Mouse (Mus musculus) embryonic facial prominence, embryonic 10.5 days (tissue): ENCODE measurements around the gene Syde2. TPM values are rescaled to one million over a fixed set of nuclear protein-coding genes. Genes with fewer than 3 reads are reported as not detected.

ENCODE experiments used
- DNase-seq: peaks from one replicate; pipeline ENCODE4 v3.0.0-alpha.2; 2017; ENCODE audit warnings: low spot score
- H3K27ac ChIP-seq: fragments of 300-500 bp; sonication (generic); replicated peaks from 2 replicates; pipeline ENCODE4 v1.5.1; 2016; ENCODE audit warnings: mild to moderate bottlenecking
- H3K27me3 ChIP-seq: fragments of 300-500 bp; sonication (generic); replicated peaks from 2 replicates; pipeline ENCODE4 v1.6.1; 2016; ENCODE audit warnings: low read depth, mild to moderate bottlenecking; ENCODE audit not compliant: poor library complexity, severe bottlenecking
- H3K36me3 ChIP-seq: fragments of 300-500 bp; sonication (generic); replicated peaks from 2 replicates; pipeline ENCODE4 v1.6.1; 2016; ENCODE audit warnings: mild to moderate bottlenecking, moderate library complexity
- H3K4me1 ChIP-seq: fragments of 300-500 bp; sonication (generic); 2 replicates; pipeline ENCODE4 v1.6.1; 2016
- H3K4me3 ChIP-seq: fragments of 300-500 bp; sonication (generic); 2 replicates; pipeline ENCODE4 v1.5.1; 2016; ENCODE audit warnings: mild to moderate bottlenecking, moderate library complexity
- H3K9me3 ChIP-seq: fragments of 300-500 bp; sonication (generic); 2 replicates; pipeline ENCODE4 v1.6.1; 2016; ENCODE audit warnings: mild to moderate bottlenecking
- WGBS: fragments of 180-500 bp; shearing (Covaris S2); methylation state at CpG from one replicate; pipeline ENCODE4 v1.1.7; 2016; 5-methylcytosine and 5-hydroxymethylcytosine counted together
- polyA plus RNA-seq: library from polyadenylated mRNA; unstranded; fragments of >200 nt; fragmentation: Nextera tagmentation; extraction: Ambion mirVana; gene quantifications from 2 replicates; pipeline ENCODE4 v1.2.1, GENCODE M21; 2016

Syde2 gene
- polyA plus RNA-seq, 1 experiment from 2014 or later: 1.4 TPM

GRCm38 (mm10) chr3:145974986-145975385, 12.7 kb upstream of the Syde2 start:
- Histone ChIP-seq H3K9me3 (peaks cover 20% of the 10 kb centered on the region), H3K27me3 (no peaks in the 10 kb centered on the region), H3K4me1 (peaks cover 5% of the 10 kb centered on the region; the same call in 1 of the 2 replicates), H3K36me3 (no peaks in the 10 kb centered on the region; the same call in 1 of the 2 replicates), H3K27ac (no peak overlapping the region), H3K4me3 (no peak overlapping the region)
- WGBS: 93% methylated on average over 7 of the region's 7 CpGs
- DNase-seq: no peak

DNA sequence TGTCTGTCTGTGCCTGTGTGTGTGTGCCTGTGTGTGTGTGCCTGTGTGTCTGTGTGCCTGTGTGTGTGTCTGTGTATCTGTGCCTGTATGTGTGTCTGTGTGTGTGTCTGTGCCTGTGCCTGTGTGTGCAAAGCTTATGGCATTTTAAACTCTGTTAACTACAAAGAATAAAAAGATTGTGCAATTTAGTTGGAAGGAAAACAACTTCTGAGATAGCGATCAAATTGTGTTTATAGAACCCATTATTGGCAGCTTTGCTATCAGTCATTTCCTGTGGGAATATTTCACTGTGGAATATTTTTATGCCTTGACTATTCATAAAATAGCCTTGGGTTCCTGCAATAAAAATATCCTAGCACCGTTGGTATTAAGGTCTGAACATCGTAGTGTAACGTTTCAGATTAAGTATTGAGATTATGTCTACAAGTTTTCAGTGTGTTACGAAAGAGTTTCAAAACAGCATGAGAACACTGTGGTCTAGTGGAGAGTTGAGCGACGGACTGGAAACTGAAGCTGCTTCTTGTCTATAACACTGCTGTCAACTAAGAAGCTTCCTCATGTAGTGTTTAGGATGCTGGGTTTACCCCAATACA, 2.2 kb upstream of the Syde2 start:
- Histone ChIP-seq H3K9me3 (no peaks in the 10 kb centered on the region), H3K27ac (no peak overlapping the region), H3K4me3 (no peak overlapping the region), H3K4me1 (peaks cover 40% of the 10 kb centered on the region), H3K36me3 (no peaks in the 10 kb centered on the region), H3K27me3 (peaks cover 37% of the 10 kb centered on the region)
- no peak for DNase-seq
- 88% methylated on average over 7 of the region's 7 CpGs for WGBS

DNA sequence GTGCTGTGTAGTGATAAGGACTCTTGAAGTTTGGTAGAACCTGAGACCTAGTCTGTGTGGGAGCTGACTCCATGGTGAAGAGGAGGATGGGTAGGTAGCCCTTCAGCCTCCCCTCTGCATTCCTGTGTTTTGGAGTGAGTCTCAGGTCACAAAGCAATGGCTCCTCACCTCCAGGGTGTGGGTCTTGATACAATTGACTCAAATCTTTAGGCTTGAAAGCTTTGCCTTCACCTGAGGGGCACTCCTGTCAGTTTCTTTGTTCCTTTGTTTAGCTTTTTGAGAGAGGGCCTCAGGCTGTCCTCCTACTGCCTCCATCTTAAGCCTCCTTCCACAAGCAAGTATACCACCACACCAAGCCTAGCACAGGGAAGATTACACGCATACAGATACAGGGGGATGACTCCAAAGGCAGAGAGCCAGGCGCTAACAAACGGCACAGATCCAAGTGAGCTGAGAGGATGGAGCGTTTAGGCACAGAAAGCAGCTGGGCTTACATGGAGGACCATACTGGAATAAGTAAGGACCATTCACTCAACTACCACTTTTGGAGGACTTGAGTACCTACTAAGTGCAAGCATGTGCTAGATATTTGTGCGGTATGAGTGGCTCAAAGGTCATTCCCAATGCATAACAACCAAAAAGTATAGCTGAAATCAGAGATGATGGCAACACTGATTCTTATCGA, 1.2 kb upstream of the Syde2 start:
- Histone ChIP-seq H3K27ac (no peak overlapping the region), H3K36me3 (peaks cover 4% of the 10 kb centered on the region; the same call in 1 of the 2 replicates), H3K9me3 (no peaks in the 10 kb centered on the region), H3K4me1 (peaks cover 45% of the 10 kb centered on the region), H3K27me3 (peaks cover 37% of the 10 kb centered on the region), H3K4me3 (peak overlapping the region; percentile 82)
- DNase-seq: no peak
- WGBS: 53% methylated on average over 6 of the region's 6 CpGs

GRCm38 (mm10) chr3:145987970-145988683, 457 bp downstream of the Syde2 start:
- Histone ChIP-seq H3K36me3 (peaks cover 4% of the 10 kb centered on the region; the same call in 1 of the 2 replicates), H3K4me3 (peak overlapping the region; percentile 82), H3K27me3 (peaks cover 37% of the 10 kb centered on the region), H3K9me3 (no peaks in the 10 kb centered on the region), H3K4me1 (peaks cover 55% of the 10 kb centered on the region), H3K27ac (peak overlapping the region; percentile 93)
- peak; percentile 75 for DNase-seq
- WGBS: under 1% methylated on average over 101 of the region's 101 CpGs

DNA sequence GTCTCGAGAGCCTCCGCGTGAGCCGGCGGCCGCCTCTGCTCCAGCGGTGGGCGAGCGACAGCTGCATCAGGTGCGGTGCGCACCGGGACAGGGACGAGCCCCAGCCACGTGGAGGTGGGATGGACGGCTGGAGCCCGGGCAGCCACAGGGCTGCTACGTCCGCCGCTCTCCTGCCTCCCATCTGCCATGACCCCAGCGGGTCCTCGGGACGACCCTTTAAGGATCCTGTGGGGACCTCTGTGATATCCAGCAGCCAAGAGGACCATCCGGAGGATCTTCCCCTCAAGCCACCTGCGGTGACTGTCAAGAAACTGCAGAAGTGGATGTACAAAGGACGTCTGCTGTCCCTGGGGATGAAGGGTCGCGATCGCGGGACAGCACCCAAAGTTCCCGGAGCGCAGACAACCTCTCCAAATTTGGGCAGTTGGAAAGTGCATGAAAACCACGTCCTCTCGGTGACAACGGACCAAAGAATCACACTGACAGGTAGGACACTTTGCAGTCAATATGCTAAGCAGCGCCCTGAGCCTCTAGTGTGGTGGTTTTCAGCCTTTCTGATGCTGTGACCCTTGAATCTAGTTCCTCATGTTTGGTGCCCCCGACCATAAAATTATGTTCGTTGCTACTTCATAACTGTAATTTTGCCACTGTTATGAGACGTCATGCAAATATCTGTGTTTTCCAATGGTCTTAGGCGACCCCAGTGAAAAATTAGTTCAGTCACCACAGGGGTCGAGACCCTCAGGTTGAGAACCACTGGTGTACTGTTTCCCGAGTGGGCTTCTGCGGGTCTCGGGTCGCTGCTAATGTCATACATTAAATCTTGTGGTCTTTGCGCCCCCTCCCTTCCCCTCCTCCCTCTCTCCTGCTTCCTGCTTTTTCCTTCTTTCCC, 1.3 kb downstream of the Syde2 start:
- Histone ChIP-seq H3K27ac (peak overlapping the region; percentile 93), H3K9me3 (no peaks in the 10 kb centered on the region), H3K27me3 (peaks cover 37% of the 10 kb centered on the region), H3K4me3 (peak overlapping the region; percentile 82), H3K36me3 (peaks cover 4% of the 10 kb centered on the region; the same call in 1 of the 2 replicates), H3K4me1 (peaks cover 52% of the 10 kb centered on the region)
- DNase-seq: peak; percentile 21
- WGBS: under 1% methylated on average over 45 of the region's 45 CpGs

DNA sequence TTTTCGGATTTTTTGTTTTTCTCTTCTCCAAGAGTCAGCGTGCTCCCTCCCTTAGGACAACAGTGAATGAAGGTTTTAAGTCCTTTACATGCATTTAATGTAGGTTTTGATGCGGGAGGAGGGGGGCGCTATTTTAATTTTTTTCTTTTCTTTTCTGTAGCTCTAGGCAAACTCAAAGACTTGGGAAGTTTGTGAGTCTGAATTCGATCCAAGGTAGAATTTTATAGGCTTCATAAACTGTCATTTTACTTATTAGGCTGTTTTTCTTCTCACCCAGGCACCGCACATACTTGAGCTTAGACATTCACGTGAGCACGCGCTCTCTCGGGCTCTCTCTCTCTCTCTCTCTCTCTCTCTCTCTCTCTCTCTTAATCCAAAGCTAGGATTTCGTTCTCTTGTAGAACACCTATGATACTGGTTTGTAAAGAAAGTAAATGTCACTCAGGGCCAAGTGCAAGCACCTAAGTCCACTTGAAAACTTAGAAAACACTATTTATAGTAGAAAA, 2.0 kb downstream of the Syde2 start:
- H3K27ac ChIP-seq: no peak overlapping the region
- peaks cover 46% of the 10 kb centered on the region for H3K4me1 ChIP-seq
- peaks cover 4% of the 10 kb centered on the region; the same call in 1 of the 2 replicates for H3K36me3 ChIP-seq
- peak overlapping the region; percentile 82 for H3K4me3 ChIP-seq
- H3K27me3 ChIP-seq: peaks cover 37% of the 10 kb centered on the region
- WGBS: 5% methylated on average over 11 of the region's 11 CpGs
- no peak for DNase-seq
- no peaks in the 10 kb centered on the region for H3K9me3 ChIP-seq

DNA sequence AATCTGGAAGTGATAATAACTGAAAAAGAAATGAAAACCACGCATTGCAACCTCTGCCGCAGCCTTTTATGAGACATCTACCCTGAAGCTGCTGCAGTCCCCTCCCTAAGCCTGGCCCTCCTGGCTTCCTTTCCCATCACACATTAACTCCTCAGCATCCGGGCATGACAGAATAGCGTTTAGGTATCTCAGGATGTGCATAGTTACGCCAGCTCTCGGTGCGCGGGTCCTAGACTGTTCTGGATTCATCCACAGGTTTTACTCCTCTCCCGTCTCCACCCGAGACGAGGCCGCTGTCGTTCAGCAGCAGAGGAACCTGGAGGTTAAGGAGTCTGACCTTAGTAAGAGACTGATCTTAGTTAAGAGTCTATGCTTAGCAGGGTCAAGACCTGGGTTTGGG, 3.5 kb downstream of the Syde2 start:
- Histone ChIP-seq H3K4me1 (peaks cover 42% of the 10 kb centered on the region), H3K9me3 (no peaks in the 10 kb centered on the region), H3K27me3 (peaks cover 28% of the 10 kb centered on the region), H3K27ac (no peak overlapping the region), H3K4me3 (0 out of 2 replicates have a peak overlapping the region, but pooled peaks have one; percentile 25), H3K36me3 (peaks cover 4% of the 10 kb centered on the region; the same call in 1 of the 2 replicates)
- 70% methylated on average over 13 of the region's 13 CpGs for WGBS
- no peak for DNase-seq

DNA sequence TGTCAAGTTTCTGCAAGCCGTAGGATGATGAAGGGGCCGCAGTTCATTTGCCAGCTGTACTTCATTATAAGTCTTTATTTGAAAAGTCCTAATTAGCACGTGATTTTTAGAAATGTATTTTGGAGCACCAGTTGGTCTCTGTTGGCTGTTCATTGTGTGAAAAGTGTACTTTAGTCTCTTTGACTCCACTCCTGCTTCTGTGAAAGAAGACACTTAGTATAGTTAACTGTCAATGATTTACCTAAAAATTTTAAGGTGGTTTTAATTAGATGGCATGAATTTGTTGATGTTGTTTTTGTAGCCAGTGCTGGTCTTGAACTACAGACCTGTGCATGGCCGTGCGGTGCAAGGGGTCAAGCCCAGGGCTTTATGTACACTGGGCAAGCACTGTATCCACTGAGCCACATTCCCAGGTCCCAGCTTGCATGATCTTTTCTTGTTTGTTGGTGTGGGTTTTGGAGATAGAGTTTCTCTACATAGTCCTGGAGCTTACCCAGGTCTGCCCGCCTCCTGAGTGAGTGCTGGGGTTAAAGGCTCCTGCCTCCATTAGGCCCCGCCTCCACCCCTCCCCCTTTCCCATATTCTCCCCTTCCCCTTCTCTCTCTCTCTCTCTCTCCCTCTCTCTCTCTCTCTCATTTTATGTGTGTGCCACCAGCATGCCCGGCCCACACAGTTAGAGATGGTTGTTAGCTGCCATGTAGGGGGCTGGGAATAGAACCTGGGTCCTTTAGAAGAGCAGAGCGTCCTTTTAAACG, 4.5 kb downstream of the Syde2 start:
- DNase-seq: no peak
- no peak overlapping the region for H3K27ac ChIP-seq
- 81% methylated on average over 10 of the region's 10 CpGs for WGBS
- H3K9me3 ChIP-seq: no peaks in the 10 kb centered on the region
- H3K36me3 ChIP-seq: peaks cover 4% of the 10 kb centered on the region; the same call in 1 of the 2 replicates
- no peak overlapping the region for H3K4me3 ChIP-seq
- H3K4me1 ChIP-seq: peaks cover 42% of the 10 kb centered on the region
- peaks cover 19% of the 10 kb centered on the region for H3K27me3 ChIP-seq

DNA sequence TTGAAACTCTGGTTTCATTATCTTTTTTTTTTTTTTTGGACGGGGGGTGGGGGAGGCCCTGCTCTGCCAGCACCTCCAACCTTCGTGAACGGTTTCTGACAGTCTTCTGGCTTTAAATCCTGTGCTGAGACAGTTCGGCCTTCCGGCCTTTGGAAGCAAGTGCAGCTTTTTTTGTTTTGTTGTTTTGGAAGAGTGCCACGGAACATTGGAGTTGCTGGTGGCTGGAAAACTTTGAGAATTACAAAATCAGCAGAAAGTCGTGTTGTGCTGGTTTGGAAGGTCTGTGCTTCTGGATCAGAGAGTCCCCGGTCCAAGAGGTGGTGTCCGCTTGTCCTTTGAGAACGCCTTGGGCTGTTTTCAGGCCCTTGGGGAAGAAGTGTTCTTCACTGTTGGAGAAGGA, 5.1 kb downstream of the Syde2 start:
- Histone ChIP-seq H3K36me3 (peaks cover 4% of the 10 kb centered on the region; the same call in 1 of the 2 replicates), H3K4me3 (no peak overlapping the region), H3K4me1 (peaks cover 38% of the 10 kb centered on the region), H3K27ac (no peak overlapping the region), H3K27me3 (peaks cover 12% of the 10 kb centered on the region), H3K9me3 (no peaks in the 10 kb centered on the region)
- 92% methylated on average over 10 of the region's 10 CpGs for WGBS
- DNase-seq: no peak

DNA sequence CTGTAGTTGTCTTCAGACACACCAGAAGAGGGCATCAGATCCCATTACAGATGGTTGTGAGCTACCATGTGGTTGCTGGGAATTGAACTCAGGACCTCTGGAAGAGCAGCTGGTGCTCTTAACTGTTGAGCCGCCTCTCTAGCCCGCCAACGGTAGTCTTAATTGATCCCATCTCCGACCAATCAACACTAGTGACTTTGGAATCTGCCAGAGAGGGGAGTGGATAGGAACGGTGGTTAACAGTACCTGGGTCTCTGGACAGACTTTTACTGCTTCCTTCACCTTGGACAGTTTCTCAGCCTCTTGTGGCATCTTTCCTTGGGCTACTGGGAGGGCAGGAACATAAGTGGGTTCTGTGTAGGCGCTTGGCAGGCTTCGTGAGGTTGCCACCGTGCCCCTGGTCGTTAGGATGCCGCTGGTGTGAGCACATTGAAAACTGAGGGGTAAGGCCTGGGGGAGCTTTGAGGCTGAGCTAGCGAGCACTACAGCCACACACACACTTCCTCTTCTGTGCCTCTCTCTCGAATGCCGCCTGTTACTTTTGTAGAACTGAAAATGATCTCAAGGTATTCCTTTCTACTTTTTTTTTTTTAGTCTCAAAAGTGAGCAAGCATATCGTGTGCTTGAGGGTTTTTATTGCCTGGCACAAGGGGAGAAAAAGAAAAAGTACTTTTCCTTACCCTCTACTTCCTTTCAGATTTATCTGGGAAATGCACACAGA, 6.0 kb downstream of the Syde2 start:
- Histone ChIP-seq H3K36me3 (peaks cover 9% of the 10 kb centered on the region), H3K27ac (no peak overlapping the region), H3K9me3 (no peaks in the 10 kb centered on the region), H3K4me1 (peaks cover 30% of the 10 kb centered on the region), H3K27me3 (peaks cover 4% of the 10 kb centered on the region), H3K4me3 (no peak overlapping the region)
- DNase-seq: no peak
- 85% methylated on average over 14 of the region's 14 CpGs for WGBS

GRCm38 (mm10) chr3:145995489-145995888, 7.8 kb downstream of the Syde2 start:
- H3K27ac ChIP-seq: no peak overlapping the region
- peaks cover 26% of the 10 kb centered on the region for H3K36me3 ChIP-seq
- H3K9me3 ChIP-seq: no peaks in the 10 kb centered on the region
- DNase-seq: no peak
- peaks cover 15% of the 10 kb centered on the region for H3K4me1 ChIP-seq
- WGBS: 89% methylated on average over 5 of the region's 5 CpGs
- no peak overlapping the region for H3K4me3 ChIP-seq
- H3K27me3 ChIP-seq: no peaks in the 10 kb centered on the region
